Mouse (Mus musculus) skeletal muscle tissue, adult 2 months (tissue): ENCODE measurements around the gene Cdc42bpb.

Experiments used
- DNase-seq: peaks from one replicate; pipeline ENCODE4 v3.0.0-alpha.2; 2012; ENCODE audit warnings: low read depth, low spot score

Cdc42bpb gene

GRCm38 (mm10) chr12:111386642-111387120 lies 9.2 kb upstream of the Cdc42bpb start:
- DNase-seq, result peak; percentile 51

DNA sequence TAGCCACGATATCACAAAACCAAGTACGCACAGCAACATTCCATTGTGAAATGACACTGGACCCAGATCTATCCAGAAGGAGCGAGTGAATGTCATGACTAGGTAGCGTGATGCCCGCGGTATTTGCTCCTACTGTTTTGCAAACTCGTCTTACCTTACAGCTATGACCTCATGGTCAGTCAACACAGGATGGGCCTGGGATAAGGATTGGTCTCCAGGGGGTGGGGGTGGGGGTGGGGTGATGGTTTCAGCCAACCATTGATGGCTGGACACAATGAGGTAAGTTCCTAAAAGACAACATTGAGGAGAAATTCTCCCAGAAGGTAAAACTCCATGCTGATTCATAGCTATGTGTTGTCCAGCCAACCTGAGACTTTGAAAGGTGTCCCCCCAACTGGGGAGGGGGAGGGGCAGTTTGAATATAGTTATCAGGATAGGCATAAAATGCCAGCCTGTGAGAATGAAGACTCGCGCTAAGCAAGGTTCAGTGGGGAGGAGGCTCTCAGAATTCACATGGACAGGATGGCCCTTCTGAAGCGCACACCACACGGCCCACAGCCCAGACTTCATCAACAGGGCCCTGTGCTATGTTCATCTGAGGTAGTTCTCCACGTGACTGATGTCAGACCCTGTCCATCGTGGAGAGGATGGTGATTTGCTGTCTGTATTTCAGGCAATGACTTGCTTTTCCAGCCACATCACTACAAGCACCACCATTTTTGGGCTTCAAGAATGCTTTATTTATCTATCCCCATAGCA lies 8.5 kb upstream of the Cdc42bpb start:
- no peak for DNase-seq

GRCm38 (mm10) chr12:111378812-111379211 lies 1.3 kb upstream of the Cdc42bpb start:
- DNase-seq, result no peak

GRCm38 (mm10) chr12:111377986-111378490 lies 520 bp upstream of the Cdc42bpb start:
- DNase-seq, result no peak

DNA sequence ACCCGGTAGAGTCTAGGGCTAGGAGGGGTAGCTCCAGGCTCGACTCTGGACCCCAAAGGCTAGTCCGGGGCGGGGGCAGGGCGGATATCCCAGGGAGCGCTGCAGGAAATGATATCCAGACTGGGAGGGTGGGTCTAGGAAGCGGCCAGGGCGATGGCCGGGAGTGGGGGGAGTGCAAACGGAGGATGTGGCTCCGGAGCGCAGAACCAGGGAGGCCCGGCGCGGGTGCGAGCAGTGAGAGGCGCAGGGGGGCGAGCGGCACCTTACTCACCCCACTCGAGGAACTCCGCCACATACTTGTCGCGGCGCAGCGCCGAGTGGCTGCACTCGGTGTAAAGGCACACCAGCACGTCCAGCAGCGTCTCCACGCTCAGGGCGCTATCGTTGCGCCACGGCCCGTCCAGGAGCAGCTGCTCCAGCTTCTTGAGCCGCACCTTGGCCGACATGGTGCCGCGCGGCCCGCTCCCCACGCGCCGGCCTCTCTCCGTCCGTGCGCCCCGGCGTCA lies 639 bp downstream of the Cdc42bpb start:
- peak; percentile 29 for DNase-seq

- DNase-seq, result no peak
Observed at GRCm38 (mm10) chr12:111376053-111376452, 1.5 kb downstream of the Cdc42bpb start.

DNA sequence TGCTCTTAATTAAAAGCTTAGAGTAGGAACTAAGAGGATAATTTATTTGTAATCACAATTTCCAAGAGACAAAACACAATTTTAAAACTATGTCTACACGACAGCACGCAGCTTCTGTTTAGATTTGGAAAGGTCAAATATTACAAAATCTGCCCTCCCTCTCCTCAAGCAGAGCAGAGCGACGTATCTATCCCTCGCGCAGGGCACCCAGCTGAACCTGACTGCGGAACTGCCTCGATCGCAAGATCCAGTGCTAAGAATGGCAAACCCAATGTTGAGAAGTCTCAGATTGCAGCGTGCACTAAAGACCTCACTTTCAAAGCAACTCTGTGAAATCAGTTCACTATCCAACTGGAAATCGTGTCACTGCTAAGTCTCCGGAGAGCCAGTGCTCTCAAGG lies 2.0 kb downstream of the Cdc42bpb start:
- DNase-seq, result no peak

DNA sequence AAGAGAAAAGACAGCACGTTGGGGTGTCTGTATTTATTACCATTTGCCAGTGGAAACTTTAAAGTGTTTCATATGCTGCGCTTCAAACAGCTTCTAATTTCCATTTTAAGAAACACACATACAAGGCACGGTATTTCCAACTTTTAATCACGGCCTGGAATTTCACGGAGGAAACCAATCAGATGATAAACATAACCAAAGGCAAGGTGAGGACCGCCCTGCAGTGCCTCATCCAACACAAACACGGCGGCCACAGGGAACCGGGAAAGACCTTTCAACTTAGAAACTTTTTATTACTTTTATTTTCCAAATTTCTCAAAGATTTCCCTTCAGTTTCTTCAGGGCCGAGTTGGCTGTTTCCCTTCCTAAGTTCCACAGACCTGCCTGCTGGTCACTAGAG lies 2.8 kb downstream of the Cdc42bpb start:
- no peak for DNase-seq

GRCm38 (mm10) chr12:111373411-111373810 lies 4.1 kb downstream of the Cdc42bpb start:
- no peak for DNase-seq

DNA sequence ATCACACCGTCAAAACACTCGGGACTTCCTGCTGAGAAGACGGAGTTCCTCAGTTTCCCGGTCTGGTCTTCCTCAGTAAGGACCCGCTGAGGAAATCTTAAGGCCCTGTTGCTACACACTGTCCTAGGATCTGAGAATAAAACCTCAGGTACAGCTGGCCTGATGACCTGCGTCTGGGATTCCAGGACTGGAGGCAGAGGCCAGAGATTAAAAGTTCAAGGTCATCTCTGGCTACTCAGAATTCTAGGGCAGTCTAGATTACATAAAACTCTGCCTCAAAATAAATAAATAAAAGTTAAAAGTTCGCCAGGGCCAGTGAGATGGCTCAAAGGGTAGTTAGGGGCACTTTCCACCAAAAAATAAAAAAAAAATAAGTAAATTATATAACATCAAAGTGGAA lies 5.6 kb downstream of the Cdc42bpb start:
- DNase-seq, result no peak

- DNase-seq, result no peak
Observed at GRCm38 (mm10) chr12:111370249-111370648, 7.3 kb downstream of the Cdc42bpb start.

DNA sequence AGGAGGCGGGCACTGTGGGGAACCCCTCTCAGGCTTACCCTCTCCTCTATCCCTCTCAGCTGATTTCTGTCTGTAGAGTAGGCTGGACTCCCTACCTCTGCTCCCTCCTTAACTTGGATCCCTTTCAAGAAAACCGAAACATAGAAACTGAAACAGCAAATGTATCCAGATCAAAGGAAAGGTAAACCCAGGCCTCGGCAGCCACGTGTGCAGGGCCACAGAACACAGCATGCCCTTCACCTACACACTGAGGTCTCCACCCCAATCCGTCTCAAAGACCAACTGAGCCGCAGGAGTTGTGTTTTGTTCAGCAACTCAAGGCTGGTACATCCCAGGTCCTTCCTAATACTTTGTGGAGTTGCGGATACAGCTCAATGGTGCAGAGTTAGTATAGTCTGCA lies 10.5 kb downstream of the Cdc42bpb start:
- DNase-seq, result no peak

GRCm38 (mm10) chr12:111364234-111364633 lies 13.3 kb downstream of the Cdc42bpb start:
- DNase-seq, result no peak

GRCm38 (mm10) chr12:111361319-111362098 lies 16.0 kb downstream of the Cdc42bpb start:
- DNase-seq, result no peak

DNA sequence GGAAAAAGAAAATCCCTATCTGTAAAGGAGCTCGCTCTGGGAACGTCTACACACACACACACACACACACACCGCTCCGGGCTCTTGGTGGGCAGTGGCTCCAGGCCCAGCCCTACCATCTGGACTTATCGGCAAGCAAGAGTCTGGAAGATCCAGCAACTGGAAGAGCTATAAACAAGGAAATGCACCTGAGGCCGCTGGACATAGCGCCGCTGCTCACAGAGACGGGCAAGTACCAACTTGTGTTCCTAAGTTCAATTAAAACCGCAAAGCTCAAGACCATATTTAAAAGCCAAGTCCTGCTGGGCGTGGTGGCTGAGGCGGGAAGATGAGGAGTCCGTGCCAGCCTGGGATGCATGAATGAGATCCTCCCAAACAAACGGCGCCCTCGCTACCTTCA lies 16.8 kb downstream of the Cdc42bpb start:
- no peak for DNase-seq

DNA sequence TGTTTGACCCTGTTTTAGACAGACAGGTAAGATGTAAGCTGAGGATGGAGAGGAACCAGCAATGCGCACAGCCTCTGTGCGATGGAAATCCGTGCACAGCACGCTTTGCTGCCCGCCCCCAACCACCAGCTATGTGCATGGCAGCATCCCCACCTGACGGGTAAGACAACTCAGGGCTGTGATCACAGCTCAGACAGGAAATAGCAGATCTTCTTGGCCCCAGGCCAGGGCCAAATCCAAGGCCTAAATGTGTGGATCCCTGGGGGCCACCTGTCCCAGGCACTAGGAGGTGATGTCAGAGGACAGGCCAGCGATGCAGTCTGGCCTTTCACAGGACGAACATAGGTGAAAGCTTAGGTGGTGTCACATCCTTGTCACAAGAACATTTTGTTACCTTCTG lies 21.3 kb downstream of the Cdc42bpb start:
- no peak for DNase-seq

- DNase-seq, result no peak
Observed at GRCm38 (mm10) chr12:111354142-111354541, 23.4 kb downstream of the Cdc42bpb start.

GRCm38 (mm10) chr12:111353439-111353915 lies 24.0 kb downstream of the Cdc42bpb start:
- peak; percentile 47 for DNase-seq

DNA sequence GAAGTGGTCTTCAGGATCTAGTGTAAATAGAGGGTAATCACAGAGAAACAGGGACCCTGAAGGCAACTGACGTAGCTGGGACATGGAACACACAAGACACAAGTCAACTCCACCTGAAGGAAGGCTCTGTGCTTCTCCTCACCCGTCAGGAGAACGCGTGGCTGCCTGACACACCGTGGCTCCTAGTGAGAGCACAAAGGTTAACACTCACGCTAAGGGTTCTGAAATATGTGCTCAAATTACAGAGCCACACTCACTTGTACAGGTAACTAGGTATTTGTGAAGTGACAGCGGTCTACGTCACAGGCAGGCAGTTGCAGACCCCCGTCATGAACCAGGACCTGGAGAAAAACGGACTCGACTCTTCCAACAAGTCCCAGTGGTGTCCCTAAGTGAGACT lies 24.5 kb downstream of the Cdc42bpb start:
- DNase-seq, result no peak

DNA sequence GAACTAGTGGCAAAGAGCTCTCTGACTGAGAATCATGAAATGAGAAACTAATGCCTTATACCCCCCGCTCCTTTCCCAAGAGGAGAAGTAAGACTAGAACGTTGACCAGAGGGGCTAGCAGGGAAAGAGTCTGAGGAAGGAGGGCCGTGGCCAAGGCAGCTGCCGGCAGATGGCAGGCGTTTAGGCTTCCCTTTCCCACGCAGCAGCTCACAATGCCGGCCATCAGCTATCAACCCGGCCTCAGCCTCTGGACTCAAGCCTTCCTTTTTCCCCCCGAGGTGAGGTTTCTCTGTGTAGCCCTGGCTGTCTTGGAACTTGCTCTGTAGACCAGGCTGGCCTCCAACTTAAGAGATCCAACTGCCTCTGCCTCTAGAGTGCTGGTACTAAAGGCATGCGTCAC lies 25.0 kb downstream of the Cdc42bpb start:
- no peak for DNase-seq

DNA sequence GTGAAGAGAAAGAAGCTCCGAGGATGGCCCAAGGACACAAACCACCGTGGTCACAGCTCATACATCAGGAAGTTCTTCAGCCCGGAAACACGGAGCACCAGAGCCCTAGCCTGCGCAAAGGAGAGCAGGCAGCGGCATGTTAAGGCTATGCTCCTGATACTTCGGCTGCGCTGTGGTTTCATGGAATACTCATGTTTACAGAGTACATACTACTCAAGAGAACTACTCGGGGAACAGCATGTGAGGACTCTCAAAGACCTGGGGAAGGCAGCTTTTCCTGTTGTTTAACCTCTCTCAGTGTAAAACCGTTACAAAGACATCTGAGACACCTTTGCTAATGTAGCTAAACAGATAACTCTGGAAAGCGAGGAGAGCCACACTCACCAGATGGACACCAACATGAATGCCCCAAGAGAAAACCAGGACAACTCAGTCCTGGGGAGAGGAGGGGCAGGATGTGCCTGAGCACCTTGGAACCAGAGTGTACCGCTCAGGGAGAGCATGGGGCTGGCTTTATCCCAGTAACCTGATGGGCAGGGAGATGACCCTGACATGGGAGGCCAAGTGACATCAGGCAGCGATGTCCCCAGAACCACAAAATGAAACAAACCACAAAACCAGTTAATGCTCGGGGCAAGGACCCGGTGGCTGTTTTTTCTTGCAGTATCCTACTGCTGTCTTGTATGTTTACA lies 27.8 kb downstream of the Cdc42bpb start:
- DNase-seq, result no peak

DNA sequence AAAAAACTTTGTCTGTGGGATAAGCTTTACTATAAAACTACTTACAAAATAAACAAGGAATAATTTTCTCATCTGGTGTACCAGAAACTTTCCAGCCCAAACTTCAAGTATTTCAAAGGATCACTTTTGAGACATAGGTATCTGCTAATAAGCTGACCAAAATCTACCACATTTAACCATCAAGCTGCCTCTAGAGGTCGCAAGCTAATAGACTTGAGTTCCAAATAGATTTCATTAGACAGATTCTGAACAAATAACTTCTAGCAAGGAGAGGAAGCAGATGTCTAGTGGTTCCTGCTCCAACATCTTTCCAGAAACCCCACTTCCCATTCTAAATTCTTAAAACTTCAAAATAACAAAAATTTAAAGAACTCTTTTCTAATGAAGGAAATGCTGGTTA lies 33.6 kb downstream of the Cdc42bpb start:
- no peak for DNase-seq
